Mouse (Mus musculus) lung, adult 2 months (tissue): ENCODE data around the gene Rps3. TPM values are rescaled to one million over a fixed set of nuclear protein-coding genes. Genes with fewer than 3 reads are reported as not detected.

Source experiments
- DNase-seq: peaks from one replicate; pipeline ENCODE4 v3.0.0; 2022
- H3K4me1 ChIP-seq: fragments of 200-500 bp; 2 replicates; pipeline ENCODE4 v1.6.1; 2011; ENCODE audit warnings: low read length; ENCODE audit not compliant: control insufficient read depth, insufficient read depth
- H3K4me3 ChIP-seq: fragments of 200-500 bp; replicated peaks from 2 replicates; pipeline ENCODE3; 2011; ENCODE audit warnings: low read depth, mild to moderate bottlenecking, control low read depth, low read length; ENCODE audit errors: extremely low read depth
- CTCF ChIP-seq: fragments of 200-500 bp; IDR thresholded peaks from 2 replicates; pipeline ENCODE4 v1.5.1; 2011; ENCODE audit warnings: mild to moderate bottlenecking, low read length, control low read depth; ENCODE audit not compliant: insufficient read depth
- POLR2A ChIP-seq: fragments of 200-500 bp; IDR thresholded peaks from 2 replicates; pipeline ENCODE4 v1.6.1; 2011; ENCODE audit warnings: low read depth, mild to moderate bottlenecking, control low read depth, low read length, borderline replicate concordance; ENCODE audit errors: extremely low read depth
- WGBS: fragments of 180-500 bp; shearing (Covaris S2); methylation state at CpG from one replicate; pipeline ENCODE4 v1.1.7; 2018; 5-methylcytosine and 5-hydroxymethylcytosine counted together
- polyA plus RNA-seq: library from polyadenylated mRNA; depleted of rRNA; stranded (reverse); fragments of >200 nt; gene quantifications from 2 replicates; pipeline ENCODE4 v1.2.3, GENCODE M21; 2012

The Rps3 gene
- polyA plus RNA-seq, 1 experiment = 308 TPM

DNA sequence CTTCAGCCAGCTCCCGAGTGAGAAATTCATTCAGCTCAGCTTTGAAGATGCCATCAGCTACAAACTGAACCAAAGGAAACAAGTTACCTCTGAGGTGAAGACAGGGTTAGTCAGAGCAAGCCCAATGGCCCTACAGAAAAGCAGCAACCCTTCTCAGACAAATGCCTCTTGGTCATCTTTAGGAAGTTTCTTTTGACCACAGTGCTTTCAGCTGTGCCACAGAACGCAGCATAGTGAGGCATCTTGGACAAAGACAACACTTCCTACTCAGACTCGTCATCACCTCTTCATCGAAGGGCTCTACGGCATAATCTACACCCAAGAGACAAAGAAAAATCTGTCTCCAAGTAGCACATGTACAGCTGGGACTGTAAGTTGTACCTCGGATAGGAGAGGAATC, 901 bp downstream of the Rps3 start:
- TF ChIP-seq POLR2A = no peak
- TF ChIP-seq CTCF = no peak
- WGBS = under 1% methylated on average over 6 of the region's 6 CpGs
- Histone ChIP-seq H3K4me1 (peaks cover 8% of the 10 kb centered on the region), H3K4me3 (peak overlapping the region; percentile 76)
- no peak for DNase-seq

DNA sequence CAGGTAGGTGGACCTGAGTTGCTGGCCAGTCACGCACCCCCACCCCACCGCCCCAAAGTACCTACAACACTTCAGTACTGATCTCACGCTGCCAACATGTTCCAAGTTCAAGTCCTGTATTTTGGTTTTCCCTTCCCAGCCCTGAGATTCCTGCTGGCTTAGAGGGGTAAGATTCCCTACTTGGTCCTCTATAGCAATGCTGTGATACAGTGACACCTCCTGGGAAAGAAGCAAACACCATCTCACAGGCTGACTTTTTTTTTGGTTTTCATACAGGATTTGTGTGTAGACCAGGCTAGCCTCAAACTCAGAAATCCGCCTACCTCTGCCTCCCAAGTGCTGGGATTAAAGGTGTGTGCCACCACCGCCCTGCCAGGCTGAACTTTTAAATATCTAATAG, 6.3 kb downstream of the Rps3 start:
- H3K4me3 ChIP-seq = no peak overlapping the region
- no peak for DNase-seq
- WGBS = 92% methylated on average over 5 of the region's 5 CpGs

DNA sequence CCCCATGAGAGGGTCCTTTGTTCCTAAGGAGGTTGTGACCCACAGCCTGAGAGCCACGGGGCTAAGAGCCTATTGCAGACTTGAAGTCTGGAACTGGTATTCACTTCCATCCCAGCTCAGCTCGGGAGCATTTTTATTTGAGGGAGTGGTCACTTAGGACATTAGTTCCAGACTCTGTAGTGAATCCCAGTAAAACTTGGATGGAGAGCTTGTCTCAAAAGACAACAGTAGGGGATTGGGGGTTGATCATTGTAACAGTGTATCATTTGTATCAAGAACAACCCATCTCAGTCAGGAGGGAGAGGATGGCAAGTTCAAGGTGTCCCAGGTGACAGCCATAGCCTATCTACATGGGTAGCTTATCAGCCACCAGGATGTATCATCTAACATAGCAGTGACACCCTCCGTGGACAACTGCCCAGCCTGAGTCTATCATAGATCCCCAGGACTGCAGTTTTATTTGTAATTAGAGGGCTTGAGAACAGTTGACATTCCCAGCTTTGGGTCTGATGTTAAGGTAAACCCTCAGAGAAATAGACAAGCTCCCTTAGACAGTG, 6.9 kb downstream of the Rps3 start:
- WGBS = 59% methylated on average over 3 of the region's 3 CpGs
- no peak overlapping the region for H3K4me3 ChIP-seq
- H3K4me1 ChIP-seq = peaks cover 6% of the 10 kb centered on the region; the same call in 1 of the 2 replicates
- DNase-seq = no peak
- TF ChIP-seq CTCF (no peak), POLR2A (no peak)

More for the DNA sequence above, 6.3 kb downstream of the Rps3 start:
- TF ChIP-seq CTCF = no peak
- no peak for TF ChIP-seq POLR2A
- H3K4me1 ChIP-seq = peaks cover 8% of the 10 kb centered on the region

DNA sequence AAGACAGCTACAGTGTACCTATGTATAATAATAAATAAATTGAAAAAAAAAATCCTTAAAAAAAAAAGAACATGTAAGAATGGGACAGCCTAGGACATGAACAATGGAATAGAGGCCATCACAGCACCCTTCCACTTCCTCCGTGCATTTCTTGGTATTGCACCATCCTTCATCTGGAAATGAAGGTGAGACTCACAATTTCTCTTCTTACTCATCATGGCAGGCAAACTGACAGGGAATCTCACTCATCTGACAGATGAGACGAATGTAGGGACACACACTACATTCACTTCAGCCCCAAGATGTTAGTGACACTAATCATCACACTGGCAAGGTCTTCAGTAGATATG, 8.0 kb downstream of the Rps3 start:
- WGBS = 72% methylated on average over 2 of the region's 2 CpGs
- peaks cover 6% of the 10 kb centered on the region; the same call in 1 of the 2 replicates for H3K4me1 ChIP-seq
- TF ChIP-seq POLR2A (no peak), CTCF (no peak)
- no peak for DNase-seq
- no peak overlapping the region for H3K4me3 ChIP-seq

DNA sequence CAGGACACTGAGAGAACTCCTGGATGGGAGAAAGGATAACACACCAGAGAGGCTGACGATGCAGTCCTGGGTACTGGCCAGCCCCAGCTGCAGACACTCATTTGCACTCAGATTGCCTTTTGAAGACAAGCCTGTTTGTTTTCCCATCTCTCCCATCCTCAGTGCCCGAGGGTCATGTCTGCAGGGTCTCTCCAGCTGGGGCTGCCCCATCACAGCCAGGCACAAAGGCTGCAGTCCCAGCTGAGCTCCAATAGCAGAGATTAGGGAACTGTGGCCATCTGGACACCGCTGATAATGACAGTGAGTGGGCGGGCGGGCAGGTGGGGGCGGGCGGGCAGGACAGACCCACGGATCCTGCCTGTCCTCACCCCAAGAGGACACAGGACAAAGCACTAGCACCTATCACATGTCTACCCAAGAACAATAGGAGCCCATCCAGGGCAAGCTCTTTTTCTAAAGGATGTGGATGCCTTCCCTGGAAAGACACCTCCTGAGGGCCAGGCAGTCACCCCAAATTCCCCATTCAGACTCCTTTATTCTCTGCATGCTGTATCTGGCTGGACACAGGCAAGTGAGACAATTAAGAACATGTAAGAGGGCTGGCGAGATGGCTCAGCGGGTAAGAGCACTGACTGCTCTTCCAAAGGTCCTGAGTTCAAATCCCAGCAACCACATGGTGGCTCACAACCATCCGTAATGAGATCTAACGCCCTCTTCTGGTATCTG, 8.5 kb downstream of the Rps3 start:
- no peak for TF ChIP-seq CTCF
- TF ChIP-seq POLR2A = no peak
- Histone ChIP-seq H3K4me3 (no peak overlapping the region), H3K4me1 (peaks cover 6% of the 10 kb centered on the region; the same call in 1 of the 2 replicates)
- WGBS = 68% methylated on average over 12 of the region's 12 CpGs
- DNase-seq = peak; percentile 31

DNA sequence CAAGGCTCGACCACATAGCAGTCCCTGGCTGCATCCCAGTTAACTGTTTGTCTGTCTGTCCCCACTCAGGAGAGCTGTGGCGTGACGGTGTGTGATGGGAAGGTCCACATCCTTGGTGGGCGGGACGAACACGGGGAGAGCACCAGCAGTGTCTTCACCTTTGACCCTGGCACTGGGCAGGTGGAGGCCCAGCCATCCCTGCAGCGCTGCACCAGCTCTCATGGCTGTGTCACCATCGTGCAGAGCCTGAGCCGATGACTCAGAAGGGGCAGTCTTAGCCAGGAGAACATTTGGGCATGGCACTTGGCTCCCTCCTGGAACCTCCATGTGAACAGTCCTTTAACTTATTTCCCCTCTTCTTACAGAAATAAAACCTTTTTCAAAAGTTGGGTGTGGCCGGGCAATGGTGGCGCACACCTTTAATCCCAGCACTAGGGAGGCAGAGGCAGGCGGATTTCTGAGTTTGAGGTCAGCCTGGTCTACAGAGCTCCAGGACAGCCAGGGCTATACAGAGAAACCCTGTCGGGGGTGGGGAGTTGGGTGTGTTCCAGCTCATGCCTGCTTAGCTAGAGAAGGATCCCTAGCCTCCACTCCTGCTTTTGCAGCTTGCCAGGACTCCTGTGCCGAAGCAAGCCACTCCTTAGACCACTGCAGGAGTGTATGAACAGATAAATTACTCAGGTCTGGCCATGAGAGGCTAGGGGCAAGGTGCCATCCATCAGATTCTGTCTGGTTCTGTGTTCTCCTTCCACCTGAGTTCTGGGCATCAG, 9.7 kb downstream of the Rps3 start:
- H3K4me3 ChIP-seq = no peak overlapping the region
- TF ChIP-seq CTCF (no peak), POLR2A (no peak)
- 70% methylated on average over 14 of the region's 14 CpGs for WGBS
- peaks cover 11% of the 10 kb centered on the region for H3K4me1 ChIP-seq
- no peak for DNase-seq

DNA sequence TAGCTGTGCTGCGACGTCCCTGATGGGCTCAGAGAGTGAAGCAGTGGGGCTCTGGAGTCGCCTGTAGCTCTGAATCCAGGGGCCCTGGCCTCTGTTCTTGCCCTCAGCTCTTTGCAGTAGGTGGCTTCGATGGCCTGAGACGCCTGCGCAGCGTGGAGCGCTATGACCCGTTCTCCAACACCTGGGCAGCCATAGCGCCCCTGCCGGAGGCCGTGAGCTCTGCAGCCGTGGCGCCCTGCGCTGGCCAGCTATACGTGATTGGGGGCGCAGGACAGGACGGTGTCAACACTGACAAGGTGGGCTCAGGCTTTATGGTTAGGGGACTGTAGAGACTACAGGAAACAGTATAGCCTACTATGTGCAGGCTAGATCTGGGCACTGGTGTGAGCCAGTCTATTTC, 12.0 kb downstream of the Rps3 start:
- Histone ChIP-seq H3K4me3 (no peak overlapping the region), H3K4me1 (peaks cover 14% of the 10 kb centered on the region)
- DNase-seq = no peak
- TF ChIP-seq POLR2A (no peak), CTCF (no peak)
- whole genome bisulfite sequencing = 82% methylated on average over 18 of the region's 18 CpGs

DNA sequence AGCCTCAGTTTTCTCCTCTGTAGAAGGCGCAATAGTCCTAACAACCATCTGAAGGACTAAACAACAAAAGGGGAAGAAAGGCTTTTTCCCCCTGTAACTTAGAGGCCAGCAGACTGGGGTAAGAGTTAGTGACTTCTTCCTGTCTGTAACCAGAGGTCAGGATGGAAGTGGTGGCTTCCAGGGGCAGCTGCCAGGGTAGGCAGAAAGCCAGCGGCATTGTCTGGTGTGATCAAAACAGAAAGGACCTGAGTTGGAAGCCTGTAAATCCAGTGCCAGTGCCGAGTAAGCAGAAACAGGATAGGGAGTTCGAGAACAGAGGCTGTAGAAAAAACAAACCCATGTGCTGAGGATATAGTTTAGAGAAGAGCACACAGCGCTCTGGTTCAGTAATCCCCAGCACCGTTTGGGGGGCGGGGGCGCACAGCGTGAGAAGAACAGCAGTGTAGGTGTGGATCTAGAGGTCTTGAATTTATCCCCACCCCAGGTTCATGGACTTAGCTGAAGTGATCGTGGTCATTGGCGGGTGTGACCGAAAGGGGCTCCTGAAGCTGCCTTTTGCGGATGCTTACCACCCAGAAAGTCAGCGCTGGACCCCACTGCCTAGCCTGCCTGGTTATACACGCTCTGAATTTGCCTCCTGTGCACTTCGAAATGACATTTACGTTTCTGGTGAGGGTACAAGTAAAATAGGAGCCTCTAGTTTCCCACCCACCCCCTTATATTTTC, 13.7 kb downstream of the Rps3 start:
- Histone ChIP-seq H3K4me1 (peaks cover 16% of the 10 kb centered on the region), H3K4me3 (no peak overlapping the region)
- TF ChIP-seq POLR2A = no peak
- DNase-seq = peak; percentile 27
- 66% methylated on average over 17 of the region's 17 CpGs for WGBS
